Mouse (Mus musculus): ENCODE measurements at regions not wholly inside any gene's neighbourhood (a gene's known extent, or its start where the extent isn't known, plus 50 kb on each side); places are given as distances from the start of the nearest gene placed in this dataset.

- H3K27ac ChIP-seq (replicated peaks), result no peak overlapping the region
Measured at GRCm38 (mm10) chr3:21840751-21841488, 235.5 kb upstream of the Tbl1xr1 start.

DNA sequence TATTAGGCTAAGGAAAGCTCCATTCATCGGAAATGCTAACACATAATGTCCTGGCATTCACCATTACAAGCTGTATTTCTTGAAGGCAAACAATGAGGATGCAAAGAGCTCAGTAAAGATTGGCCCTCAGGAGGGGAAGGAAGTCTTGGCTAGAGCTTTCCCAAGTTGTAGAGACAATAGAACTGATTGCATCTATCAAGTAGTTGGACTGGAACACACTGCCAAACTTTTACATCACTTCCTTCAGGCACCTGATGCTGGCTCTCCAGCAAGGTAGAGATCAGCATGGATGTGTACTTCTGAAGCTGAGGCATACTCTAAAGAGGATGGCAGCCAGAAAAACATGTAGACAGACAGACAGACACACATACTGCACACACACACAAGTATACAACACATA lies 234.9 kb upstream of the Tbl1xr1 start:
- Histone ChIP-seq H3K4me2 (no peak overlapping the region), H3K9ac (no peak overlapping the region), H3K27me3 (no peaks in the 10 kb centered on the region), H3K36me3 (no peaks in the 10 kb centered on the region), H3K27ac (replicated peaks) (no peak overlapping the region), H3K4me1 (replicated peaks) (peaks cover 20% of the 10 kb centered on the region), H3K9me3 (no peaks in the 10 kb centered on the region), H3K4me3 (no peak overlapping the region)
- ATAC-seq (ENCODE audit: low FRiP score, low read depth), result no peak
- 36% methylated on average over 1 of the region's 1 CpGs for WGBS

More at GRCm38 (mm10) chr3:21840751-21841488, 235.5 kb upstream of the Tbl1xr1 start:
- 32% methylated on average over 5 of the region's 5 CpGs for WGBS
- peaks cover 20% of the 10 kb centered on the region for H3K4me1 ChIP-seq (replicated peaks)
- no peak for ATAC-seq (ENCODE audit: low FRiP score, low read depth)
- H3K9ac ChIP-seq, result no peak overlapping the region
- H3K4me2 ChIP-seq, result no peak overlapping the region
- no peak overlapping the region for H3K4me3 ChIP-seq
- no peaks in the 10 kb centered on the region for H3K9me3 ChIP-seq
- no peaks in the 10 kb centered on the region for H3K27me3 ChIP-seq
- H3K36me3 ChIP-seq, result no peaks in the 10 kb centered on the region

DNA sequence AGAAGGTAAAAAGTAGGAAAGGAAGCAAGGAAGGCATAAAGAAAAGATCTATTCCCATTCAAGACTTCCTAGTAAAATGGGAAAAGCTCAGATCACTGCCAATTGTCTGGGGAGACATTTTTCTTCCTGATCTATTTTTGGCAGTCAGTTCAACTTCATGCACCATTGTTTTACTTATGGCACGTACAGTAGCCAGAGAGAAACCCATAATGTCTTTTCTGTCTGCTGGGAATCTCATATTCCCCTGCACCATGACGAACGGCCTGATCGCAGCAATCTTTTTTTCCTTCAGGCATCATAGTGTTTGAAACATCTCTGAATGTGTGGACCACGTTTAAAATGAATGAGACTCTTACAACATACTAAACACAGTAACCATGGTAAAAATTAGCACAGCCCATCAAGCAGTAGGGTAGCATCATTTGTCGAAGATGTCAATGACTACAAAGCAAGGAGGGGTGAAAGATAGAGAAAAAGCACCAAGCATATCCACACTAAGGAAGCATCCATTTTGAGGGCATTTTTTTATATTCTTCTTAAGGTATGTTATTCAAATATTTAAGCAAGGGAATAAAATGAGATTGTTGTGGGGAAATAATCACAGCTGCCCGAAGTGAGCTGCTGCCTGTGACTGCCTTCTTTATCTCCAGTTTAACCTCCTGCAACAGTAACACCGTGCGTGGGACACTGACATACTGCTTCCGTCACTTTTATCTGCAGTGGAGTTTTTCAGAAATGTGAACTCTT lies 233.7 kb upstream of the Tbl1xr1 start:
- ATAC-seq (ENCODE audit: low FRiP score, low read depth), result peak; percentile 31; the same call in 1 of the 2 replicates
- no peaks in the 10 kb centered on the region for H3K27me3 ChIP-seq
- H3K4me2 ChIP-seq, result no peak overlapping the region
- WGBS, result 24% methylated on average over 10 of the region's 10 CpGs
- H3K4me3 ChIP-seq, result no peak overlapping the region
- 0 out of 2 replicates have a peak overlapping the region, but pooled peaks have one; percentile 22 for H3K27ac ChIP-seq (replicated peaks)
- no peaks in the 10 kb centered on the region for H3K36me3 ChIP-seq
- no peaks in the 10 kb centered on the region for H3K9me3 ChIP-seq
- H3K4me1 ChIP-seq (replicated peaks), result peaks cover 20% of the 10 kb centered on the region
- no peak overlapping the region for H3K9ac ChIP-seq

- Histone ChIP-seq H3K4me3 (no peak overlapping the region), H3K9ac (no peak overlapping the region), H3K27ac (replicated peaks) (0 out of 2 replicates have a peak overlapping the region, but pooled peaks have one; percentile 22), H3K27me3 (no peaks in the 10 kb centered on the region), H3K36me3 (no peaks in the 10 kb centered on the region), H3K4me2 (no peak overlapping the region), H3K9me3 (no peaks in the 10 kb centered on the region), H3K4me1 (replicated peaks) (peaks cover 20% of the 10 kb centered on the region)
- 40% methylated on average over 5 of the region's 5 CpGs for WGBS
- ATAC-seq (ENCODE audit: low FRiP score, low read depth), result no peak
Measured at GRCm38 (mm10) chr3:21843292-21843852, 233.1 kb upstream of the Tbl1xr1 start.

- 82% methylated on average over 5 of the region's 5 CpGs for WGBS
Measured at GRCm38 (mm10) chr3:21849831-21850230, 226.6 kb upstream of the Tbl1xr1 start.

GRCm38 (mm10) chr3:21850977-21851376 lies 225.5 kb upstream of the Tbl1xr1 start:
- no peaks in the 10 kb centered on the region for H3K27me3 ChIP-seq
- no peaks in the 10 kb centered on the region for H3K9me3 ChIP-seq
- no peak overlapping the region for H3K4me2 ChIP-seq
- no peak overlapping the region for H3K4me3 ChIP-seq
- no peaks in the 10 kb centered on the region for H3K36me3 ChIP-seq
- WGBS, result 94% methylated on average over 2 of the region's 2 CpGs
- H3K27ac ChIP-seq (replicated peaks), result no peak overlapping the region
- no peak overlapping the region for H3K9ac ChIP-seq
- ATAC-seq (ENCODE audit: low FRiP score, low read depth), result no peak
- H3K4me1 ChIP-seq (replicated peaks), result no peaks in the 10 kb centered on the region

More at GRCm38 (mm10) chr3:21849831-21850230, 226.6 kb upstream of the Tbl1xr1 start:
- no peaks in the 10 kb centered on the region for H3K36me3 ChIP-seq
- no peak overlapping the region for H3K9ac ChIP-seq
- ATAC-seq (ENCODE audit: low FRiP score, low read depth), result no peak
- no peaks in the 10 kb centered on the region for H3K9me3 ChIP-seq
- no peak overlapping the region for H3K4me2 ChIP-seq
- H3K4me3 ChIP-seq, result no peak overlapping the region
- H3K27ac ChIP-seq (replicated peaks), result no peak overlapping the region
- H3K4me1 ChIP-seq (replicated peaks), result no peaks in the 10 kb centered on the region
- no peaks in the 10 kb centered on the region for H3K27me3 ChIP-seq

- WGBS, result 81% methylated on average over 2 of the region's 2 CpGs
- no peak overlapping the region for H3K27ac ChIP-seq (replicated peaks)
- H3K36me3 ChIP-seq, result no peaks in the 10 kb centered on the region
- ATAC-seq (ENCODE audit: low FRiP score, low read depth), result no peak
- H3K4me1 ChIP-seq (replicated peaks), result no peaks in the 10 kb centered on the region
- no peaks in the 10 kb centered on the region for H3K9me3 ChIP-seq
- H3K9ac ChIP-seq, result no peak overlapping the region
- H3K4me3 ChIP-seq, result no peak overlapping the region
- H3K4me2 ChIP-seq, result no peak overlapping the region
- H3K27me3 ChIP-seq, result no peaks in the 10 kb centered on the region
Measured at GRCm38 (mm10) chr3:21854340-21854739, 222.1 kb upstream of the Tbl1xr1 start.

DNA sequence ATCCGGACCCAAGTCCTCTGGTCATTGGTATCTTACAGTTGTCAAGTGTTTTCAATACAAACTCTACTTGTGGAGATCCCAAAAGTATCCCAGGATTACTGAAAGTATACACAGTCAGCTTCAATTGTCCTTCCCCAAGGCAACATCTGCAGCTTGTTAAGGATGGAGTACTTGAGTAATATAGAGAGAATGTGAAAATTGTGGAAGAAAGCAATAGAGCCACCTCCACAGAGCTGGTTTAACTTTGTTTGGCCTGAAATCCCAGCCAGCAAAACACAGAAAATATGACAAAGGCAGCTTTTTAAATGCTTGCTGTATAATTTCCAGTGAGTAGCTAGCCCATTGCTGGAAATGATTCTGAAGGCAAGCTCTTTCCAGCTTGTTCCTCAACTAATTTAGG lies 217.0 kb upstream of the Tbl1xr1 start:
- H3K9ac ChIP-seq, result no peak overlapping the region
- H3K4me2 ChIP-seq, result no peak overlapping the region
- no peaks in the 10 kb centered on the region for H3K9me3 ChIP-seq
- H3K27ac ChIP-seq (replicated peaks), result no peak overlapping the region
- H3K36me3 ChIP-seq, result no peaks in the 10 kb centered on the region
- no peaks in the 10 kb centered on the region for H3K4me1 ChIP-seq (replicated peaks)
- WGBS, result 94% methylated on average over 1 of the region's 1 CpGs
- no peak overlapping the region for H3K4me3 ChIP-seq
- no peaks in the 10 kb centered on the region for H3K27me3 ChIP-seq
- ATAC-seq (ENCODE audit: low FRiP score, low read depth), result no peak

DNA sequence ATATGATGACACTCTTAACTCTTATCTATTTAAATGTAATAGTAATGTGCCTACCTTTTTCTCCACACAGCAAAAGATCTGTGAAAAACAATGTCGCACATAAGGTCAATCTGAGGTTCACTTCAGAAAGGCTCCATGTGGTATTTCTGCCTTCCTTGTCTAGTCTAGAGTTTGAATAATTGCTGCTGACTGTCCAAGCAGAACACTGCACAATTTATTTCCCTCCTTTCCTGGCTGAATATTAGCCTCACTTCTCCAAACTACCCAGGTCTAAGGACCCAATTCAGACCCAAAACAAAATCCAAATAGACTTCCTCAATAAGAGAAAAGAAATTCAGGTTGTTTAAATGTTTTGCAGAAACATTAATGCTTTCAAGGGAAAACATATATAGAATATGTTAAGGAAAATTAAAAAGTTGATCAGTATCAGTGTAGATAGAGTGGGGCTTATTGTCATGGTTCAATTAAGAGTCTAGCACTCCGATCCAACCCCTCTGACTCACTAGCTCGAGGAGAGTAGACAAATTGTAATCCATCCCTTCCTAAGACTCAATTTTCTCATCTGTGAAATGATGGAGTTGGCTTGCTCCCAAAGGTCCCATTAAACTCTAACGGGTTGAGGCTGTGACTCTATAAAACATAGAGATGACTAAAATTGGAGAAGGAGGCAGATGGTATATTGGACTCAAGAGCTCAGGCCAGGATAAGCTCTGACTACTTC lies 215.4 kb upstream of the Tbl1xr1 start:
- H3K27ac ChIP-seq (replicated peaks), result no peak overlapping the region
- no peaks in the 10 kb centered on the region for H3K4me1 ChIP-seq (replicated peaks)
- no peak overlapping the region for H3K4me3 ChIP-seq
- H3K9ac ChIP-seq, result no peak overlapping the region
- H3K9me3 ChIP-seq, result no peaks in the 10 kb centered on the region
- no peaks in the 10 kb centered on the region for H3K36me3 ChIP-seq
- no peak for ATAC-seq (ENCODE audit: low FRiP score, low read depth)
- H3K27me3 ChIP-seq, result no peaks in the 10 kb centered on the region
- WGBS, result 63% methylated on average over 4 of the region's 4 CpGs
- H3K4me2 ChIP-seq, result no peak overlapping the region

- WGBS, result 88% methylated on average over 4 of the region's 4 CpGs
- H3K9me3 ChIP-seq, result no peaks in the 10 kb centered on the region
- no peak for ATAC-seq (ENCODE audit: low FRiP score, low read depth)
Measured at GRCm38 (mm10) chr3:21861636-21861970, 214.8 kb upstream of the Tbl1xr1 start.

DNA sequence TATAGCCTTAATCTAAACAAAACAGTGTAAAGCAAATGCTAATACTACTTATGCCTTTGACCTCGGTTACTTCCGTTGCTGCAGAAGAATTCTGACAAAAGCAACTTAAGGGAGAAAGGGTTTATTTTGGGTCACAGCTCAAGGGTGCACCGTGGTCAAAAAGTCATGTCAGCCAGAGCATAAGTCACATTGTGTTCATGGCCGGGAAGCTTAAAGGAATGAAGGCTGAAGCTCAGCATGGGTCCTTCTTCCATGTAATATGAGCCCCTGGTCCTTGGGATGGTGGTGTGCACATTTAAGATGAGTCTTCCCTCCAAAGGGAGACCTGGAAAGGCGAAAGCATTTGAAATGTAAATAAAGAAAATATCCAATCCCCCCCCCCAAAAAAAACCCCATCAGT lies 212.1 kb upstream of the Tbl1xr1 start:
- Histone ChIP-seq H3K36me3 (no peaks in the 10 kb centered on the region), H3K4me2 (no peak overlapping the region), H3K4me3 (no peak overlapping the region), H3K27me3 (no peaks in the 10 kb centered on the region), H3K9ac (no peak overlapping the region), H3K4me1 (replicated peaks) (no peaks in the 10 kb centered on the region), H3K27ac (replicated peaks) (no peak overlapping the region), H3K9me3 (no peaks in the 10 kb centered on the region)
- no peak for ATAC-seq (ENCODE audit: low FRiP score, low read depth)
- WGBS, result 45% methylated on average over 5 of the region's 5 CpGs

More at GRCm38 (mm10) chr3:21861636-21861970, 214.8 kb upstream of the Tbl1xr1 start:
- Histone ChIP-seq H3K36me3 (no peaks in the 10 kb centered on the region), H3K27ac (replicated peaks) (no peak overlapping the region), H3K9ac (no peak overlapping the region), H3K4me3 (no peak overlapping the region), H3K4me1 (replicated peaks) (no peaks in the 10 kb centered on the region), H3K4me2 (no peak overlapping the region), H3K27me3 (no peaks in the 10 kb centered on the region)

- WGBS, result 96% methylated on average over 1 of the region's 1 CpGs
- no peak overlapping the region for H3K27ac ChIP-seq (replicated peaks)
- no peak for ATAC-seq (ENCODE audit: low FRiP score, low read depth)
- no peak overlapping the region for H3K9ac ChIP-seq
- no peaks in the 10 kb centered on the region for H3K36me3 ChIP-seq
- no peaks in the 10 kb centered on the region for H3K4me1 ChIP-seq (replicated peaks)
- no peak overlapping the region for H3K4me3 ChIP-seq
- no peaks in the 10 kb centered on the region for H3K9me3 ChIP-seq
- H3K27me3 ChIP-seq, result no peaks in the 10 kb centered on the region
- no peak overlapping the region for H3K4me2 ChIP-seq
Measured at GRCm38 (mm10) chr3:21865856-21866255, 210.6 kb upstream of the Tbl1xr1 start.

Measured in hindbrain, embryonic 15.5 days (tissue).